Mouse (Mus musculus) neural tube, embryonic 13.5 days (tissue): ENCODE data around the gene Tmem63b. TPM values are rescaled to one million over a fixed set of nuclear protein-coding genes. Genes with fewer than 3 reads are reported as not detected.

ENCODE experiments used
- ATAC-seq: fragments of 200-750 bp; cut with Nextera tagmentation; 2 replicates; pipeline ENCODE4 v1.8.0; 2017; ENCODE audit warnings: low read depth, mild to moderate bottlenecking, moderate TSS enrichment, moderate library complexity
- H3K27ac ChIP-seq: fragments of 300-500 bp; sonication (generic); replicated peaks from 2 replicates; pipeline ENCODE4 v1.5.1; 2015; ENCODE audit warnings: moderate library complexity, mild to moderate bottlenecking, inconsistent platforms
- H3K27me3 ChIP-seq: fragments of 300-500 bp; sonication (generic); 2 replicates; pipeline ENCODE4 v1.6.1; 2015; ENCODE audit warnings: mild to moderate bottlenecking, inconsistent platforms
- H3K36me3 ChIP-seq: fragments of 300-500 bp; sonication (generic); 2 replicates; pipeline ENCODE4 v1.6.1; 2015; ENCODE audit warnings: mild to moderate bottlenecking, inconsistent platforms
- H3K4me1 ChIP-seq: fragments of 300-500 bp; sonication (generic); replicated peaks from 2 replicates; pipeline ENCODE4 v1.6.1; 2015; ENCODE audit warnings: inconsistent platforms
- H3K4me2 ChIP-seq: fragments of 300-500 bp; sonication (generic); 2 replicates; pipeline ENCODE4 v1.6.1; 2015; ENCODE audit warnings: inconsistent platforms, mild to moderate bottlenecking, moderate library complexity
- H3K4me3 ChIP-seq: fragments of 300-500 bp; sonication (generic); 2 replicates; pipeline ENCODE4 v1.5.1; 2015; ENCODE audit warnings: mild to moderate bottlenecking, inconsistent platforms
- H3K9ac ChIP-seq: fragments of 300-500 bp; sonication (generic); 2 replicates; pipeline ENCODE4 v1.6.1; 2015; ENCODE audit warnings: moderate library complexity, mild to moderate bottlenecking, inconsistent platforms
- H3K9me3 ChIP-seq: fragments of 300-500 bp; sonication (generic); 2 replicates; pipeline ENCODE4 v1.6.1; 2016; ENCODE audit warnings: inconsistent platforms
- WGBS: fragments of 180-500 bp; shearing (Covaris S2); methylation state at CpG from one replicate; pipeline ENCODE4 v1.1.7; 2015; 5-methylcytosine and 5-hydroxymethylcytosine counted together
- polyA plus RNA-seq: library from polyadenylated mRNA; unstranded; fragments of >200 nt; fragmentation: Nextera tagmentation; extraction: Ambion mirVana; gene quantifications from 2 replicates; pipeline ENCODE4 v1.2.1, GENCODE M21; 2015

The Tmem63b gene
- polyA plus RNA-seq, 1 experiment from 2014 or later: 127 TPM

DNA sequence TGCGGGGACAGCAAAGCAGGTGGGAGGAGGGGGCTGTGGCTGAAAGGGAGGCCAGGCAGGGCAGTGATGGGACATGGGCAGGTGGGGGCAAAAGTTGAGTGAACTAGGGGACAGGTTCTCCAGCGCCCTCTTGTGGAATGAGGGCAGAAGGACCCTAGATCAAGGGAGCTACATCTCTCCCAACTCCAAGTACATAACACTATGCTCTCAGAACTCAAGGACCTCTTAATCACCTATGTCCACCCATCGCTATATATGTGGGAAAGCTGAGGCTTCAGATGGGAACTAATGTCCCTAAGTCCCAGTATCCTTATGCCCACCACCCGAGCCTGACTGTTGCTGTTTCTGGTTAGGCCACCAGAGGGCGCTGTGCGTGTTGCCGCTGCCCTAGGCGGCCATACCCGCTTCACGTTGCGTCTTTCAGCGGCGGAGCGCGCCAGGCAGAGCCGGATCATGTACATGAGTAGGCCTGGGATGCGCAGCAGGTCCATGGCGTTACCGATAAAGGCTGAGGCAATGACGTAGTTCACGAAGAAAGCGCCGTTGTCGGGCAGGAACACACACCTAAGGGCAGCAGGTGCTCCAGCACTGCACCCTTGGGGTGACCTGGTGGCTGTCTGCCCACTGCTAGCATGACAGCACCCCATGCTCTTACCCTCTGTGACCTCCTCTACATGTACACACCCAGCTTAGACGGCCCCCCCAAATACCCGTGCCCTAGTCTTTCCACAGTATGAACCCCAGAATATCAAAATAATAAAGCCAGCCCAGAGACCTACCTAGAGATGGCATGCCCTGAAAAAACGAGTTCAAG lies 23.4 kb downstream of the Tmem63b start:
- peaks cover 80% of the 10 kb centered on the region for H3K36me3 ChIP-seq

DNA sequence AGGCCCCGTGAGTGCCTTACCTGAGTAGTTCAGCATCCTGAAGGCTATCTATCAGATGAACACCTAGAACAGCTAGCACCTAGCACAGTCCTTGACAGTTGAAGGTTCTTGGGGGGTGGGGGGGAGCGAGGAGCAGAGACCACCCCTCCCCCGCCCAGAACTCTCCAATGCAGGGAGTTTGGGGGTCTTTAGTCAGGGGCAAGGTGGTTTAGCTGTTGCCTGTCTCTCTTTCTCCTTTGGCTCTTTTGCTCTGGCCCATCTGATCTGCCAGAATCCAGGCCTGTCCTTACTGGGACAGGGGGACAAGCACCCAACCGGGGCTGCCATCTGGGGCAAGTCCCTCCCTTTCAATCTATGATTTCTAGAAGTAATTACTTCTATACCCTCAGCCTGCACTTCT lies 27.5 kb downstream of the Tmem63b start, which contains the start of gene Capn11:
Capn11 (minus strand) TSS at position 101 of the 400 bp plus-strand sequence.
- no peak for ATAC-seq
- Histone ChIP-seq H3K27me3 (no peaks in the 10 kb centered on the region), H3K27ac (no peak within 1 kb of the TSS), H3K4me3 (no peak within 1 kb of the TSS), H3K36me3 (peaks cover 41% of the 10 kb centered on the region), H3K4me2 (no peak within 1 kb of the TSS), H3K9me3 (no peaks in the 10 kb centered on the region), H3K4me1 (peaks cover 4% of the 10 kb centered on the region), H3K9ac (no peak within 1 kb of the TSS)
- WGBS: 87% methylated on average over 4 of the region's 4 CpGs

More for the DNA sequence above, 23.4 kb downstream of the Tmem63b start:
- no peak overlapping the region for H3K27ac ChIP-seq
- H3K4me2 ChIP-seq: peak overlapping the region; percentile 26
- H3K9me3 ChIP-seq: no peaks in the 10 kb centered on the region
- peaks cover 4% of the 10 kb centered on the region for H3K4me1 ChIP-seq
- no peak overlapping the region for H3K4me3 ChIP-seq
- peak; percentile 51 for ATAC-seq
- WGBS: 27% methylated on average over 27 of the region's 27 CpGs
- H3K27me3 ChIP-seq: no peaks in the 10 kb centered on the region
- peak overlapping the region; percentile 38 for H3K9ac ChIP-seq

DNA sequence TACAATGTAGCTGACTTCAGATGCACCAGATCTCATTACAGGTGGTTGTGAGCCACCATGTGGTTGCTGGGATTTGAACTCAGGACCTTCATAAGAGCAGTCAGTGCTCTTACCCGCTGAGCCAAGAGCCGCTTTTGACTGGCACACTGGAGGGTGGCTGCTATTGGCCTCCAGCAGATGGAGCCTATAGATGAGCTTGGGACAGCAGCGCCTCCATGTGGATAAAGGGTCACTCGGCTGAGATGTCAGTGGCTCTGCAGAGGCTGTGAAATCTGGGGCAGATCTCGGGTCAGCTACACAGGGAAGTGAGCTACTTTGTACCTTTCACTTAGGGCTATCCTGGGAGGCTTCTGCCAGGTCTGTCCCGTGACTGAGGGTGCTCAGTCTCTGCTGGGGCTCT lies 30.9 kb downstream of the Tmem63b start:
- H3K9me3 ChIP-seq: no peaks in the 10 kb centered on the region
- H3K27me3 ChIP-seq: no peaks in the 10 kb centered on the region
- ATAC-seq: no peak
- H3K4me3 ChIP-seq: no peak overlapping the region
- H3K36me3 ChIP-seq: peaks cover 8% of the 10 kb centered on the region
- 30% methylated on average over 6 of the region's 6 CpGs for WGBS
- H3K4me1 ChIP-seq: no peaks in the 10 kb centered on the region
- no peak overlapping the region for H3K4me2 ChIP-seq
- no peak overlapping the region for H3K9ac ChIP-seq
- no peak overlapping the region for H3K27ac ChIP-seq

DNA sequence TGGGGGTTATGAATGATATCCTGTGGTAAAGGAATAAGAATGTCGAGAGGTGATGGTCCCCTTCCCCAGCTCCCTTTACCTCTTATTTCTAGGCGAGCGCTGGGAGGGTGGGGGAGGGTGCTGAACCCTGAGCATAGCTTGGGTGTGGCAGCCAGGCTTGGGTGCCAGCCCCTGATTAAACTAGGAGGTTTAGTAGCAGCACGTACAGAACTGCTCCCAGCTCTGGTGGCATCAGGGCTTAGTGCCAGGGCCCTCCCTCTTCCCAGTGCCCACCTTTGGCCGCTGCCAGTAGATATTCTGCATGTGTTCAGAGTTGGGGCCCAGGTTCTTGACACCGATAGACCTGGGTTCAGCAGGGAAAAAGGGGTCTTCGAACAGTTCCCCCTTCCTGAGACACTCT lies 33.5 kb downstream of the Tmem63b start:
- WGBS: 76% methylated on average over 7 of the region's 7 CpGs
- Histone ChIP-seq H3K4me1 (no peaks in the 10 kb centered on the region), H3K4me2 (no peak overlapping the region), H3K4me3 (no peak overlapping the region), H3K36me3 (no peaks in the 10 kb centered on the region), H3K27me3 (no peaks in the 10 kb centered on the region), H3K9me3 (no peaks in the 10 kb centered on the region), H3K27ac (no peak overlapping the region), H3K9ac (no peak overlapping the region)
- ATAC-seq: no peak

DNA sequence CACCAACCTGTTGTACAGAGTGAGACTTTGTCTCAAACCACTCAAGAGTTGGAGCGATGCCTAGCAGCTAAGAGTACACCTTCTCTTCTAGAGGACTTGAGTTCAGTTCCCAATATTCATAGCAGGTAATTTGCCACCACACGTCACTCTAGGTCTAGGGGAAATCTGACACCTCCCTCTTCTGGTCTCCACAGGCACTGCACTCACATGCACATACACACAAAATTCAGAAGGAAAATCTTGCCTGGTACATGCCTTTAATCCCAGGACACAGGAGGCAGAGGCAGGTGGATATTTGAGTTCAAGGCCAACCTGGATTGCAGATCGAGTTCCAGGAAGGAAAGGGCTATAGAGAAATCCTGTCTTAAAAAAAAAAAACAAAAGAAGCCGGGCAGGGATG lies 42.5 kb downstream of the Tmem63b start:
- no peaks in the 10 kb centered on the region for H3K36me3 ChIP-seq
- WGBS: 95% methylated on average over 4 of the region's 4 CpGs
- ATAC-seq: no peak
- no peak overlapping the region for H3K27ac ChIP-seq
- no peaks in the 10 kb centered on the region for H3K27me3 ChIP-seq
- no peak overlapping the region for H3K9ac ChIP-seq
- no peak overlapping the region for H3K4me3 ChIP-seq
- peaks cover 4% of the 10 kb centered on the region; the same call in 1 of the 2 replicates for H3K4me1 ChIP-seq
- no peak overlapping the region for H3K4me2 ChIP-seq
- no peaks in the 10 kb centered on the region for H3K9me3 ChIP-seq

DNA sequence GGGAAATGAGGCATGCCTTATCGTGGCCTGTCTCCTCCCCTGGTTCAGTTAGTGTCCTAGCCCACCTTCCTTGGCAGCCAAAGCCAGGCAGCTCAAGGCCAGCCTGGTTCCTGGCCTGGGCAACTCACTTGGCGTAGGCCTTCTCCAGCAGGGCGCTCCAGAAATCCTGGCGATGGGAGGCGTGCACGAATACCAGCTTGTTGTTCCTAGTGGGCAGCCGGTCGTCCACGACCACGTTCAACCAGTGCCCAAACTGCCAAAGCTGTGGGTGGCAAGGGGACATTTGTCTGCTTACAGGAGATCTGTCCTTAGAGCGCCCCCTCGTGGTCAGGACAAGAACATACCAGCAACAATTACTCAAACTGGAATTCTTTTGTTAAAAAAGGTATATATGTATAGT lies 44.0 kb downstream of the Tmem63b start:
- no peak overlapping the region for H3K4me2 ChIP-seq
- no peak overlapping the region for H3K4me3 ChIP-seq
- no peaks in the 10 kb centered on the region for H3K27me3 ChIP-seq
- H3K27ac ChIP-seq: no peak overlapping the region
- WGBS: 21% methylated on average over 12 of the region's 12 CpGs
- H3K4me1 ChIP-seq: peaks cover 4% of the 10 kb centered on the region; the same call in 1 of the 2 replicates
- no peak overlapping the region for H3K9ac ChIP-seq
- peak; percentile 43; the same call in 1 of the 2 replicates for ATAC-seq
- no peaks in the 10 kb centered on the region for H3K36me3 ChIP-seq
- no peaks in the 10 kb centered on the region for H3K9me3 ChIP-seq

DNA sequence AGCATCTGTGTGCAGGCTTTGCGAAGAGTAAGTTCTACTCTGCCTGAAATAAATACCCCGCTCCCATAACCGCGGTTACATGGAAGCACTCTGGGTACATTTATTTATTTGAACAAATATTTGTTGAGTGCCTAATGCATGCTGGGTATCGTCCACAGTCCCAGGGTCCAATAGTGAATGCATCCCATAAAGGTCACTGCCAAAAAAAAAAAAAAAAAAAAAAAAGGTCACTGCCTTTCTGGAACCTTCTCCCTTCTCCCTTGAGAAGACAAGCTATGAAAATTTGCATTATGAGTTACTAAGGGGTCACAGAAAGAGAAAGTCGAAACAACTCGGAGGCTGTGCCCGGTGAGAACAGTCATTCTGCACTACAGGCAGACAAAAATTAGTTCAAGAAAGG lies 44.7 kb downstream of the Tmem63b start:
- Histone ChIP-seq H3K27ac (no peak overlapping the region), H3K9ac (no peak overlapping the region), H3K4me2 (no peak overlapping the region), H3K36me3 (no peaks in the 10 kb centered on the region), H3K27me3 (no peaks in the 10 kb centered on the region), H3K9me3 (no peaks in the 10 kb centered on the region), H3K4me3 (no peak overlapping the region), H3K4me1 (peaks cover 4% of the 10 kb centered on the region; the same call in 1 of the 2 replicates)
- WGBS: 88% methylated on average over 8 of the region's 8 CpGs
- ATAC-seq: no peak

DNA sequence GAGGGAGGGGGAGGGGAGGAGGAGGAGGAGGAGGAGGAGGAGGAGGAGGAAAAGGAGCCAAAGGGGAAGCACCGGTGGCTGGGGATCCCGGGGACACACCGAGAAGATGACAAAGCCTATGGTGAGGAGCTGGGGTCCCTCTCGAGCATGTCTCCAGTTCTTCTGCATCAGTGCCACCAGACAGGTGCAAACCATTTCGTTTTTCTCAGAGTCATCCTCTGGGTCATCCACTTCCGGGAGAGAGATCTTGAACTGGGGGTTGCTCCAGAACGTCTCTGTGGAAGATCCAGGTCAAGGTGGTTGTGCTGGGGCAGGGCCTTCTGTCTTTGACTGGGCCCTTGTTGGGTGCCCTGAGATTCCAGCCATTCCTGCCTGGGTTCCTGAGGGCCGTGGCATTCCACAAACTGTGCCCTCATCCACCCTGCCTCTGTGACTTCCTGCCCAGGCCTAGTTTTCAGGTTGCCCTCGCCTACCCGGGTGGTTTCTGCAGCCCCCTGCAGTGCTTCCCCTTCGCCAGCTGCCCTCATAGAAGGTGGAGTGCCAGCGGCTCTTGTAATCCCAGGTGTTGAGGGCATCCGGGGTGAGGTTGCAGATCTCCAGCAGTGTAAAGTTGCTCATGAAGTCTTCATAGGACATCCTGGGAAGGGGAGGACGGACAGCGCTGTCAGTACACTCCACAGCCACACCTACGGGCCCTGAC lies 48.0 kb downstream of the Tmem63b start:
- ATAC-seq: no peak
- Histone ChIP-seq H3K27ac (no peak overlapping the region), H3K9me3 (no peaks in the 10 kb centered on the region), H3K9ac (no peak overlapping the region), H3K4me3 (no peak overlapping the region), H3K36me3 (no peaks in the 10 kb centered on the region), H3K4me1 (peaks cover 4% of the 10 kb centered on the region; the same call in 1 of the 2 replicates), H3K27me3 (no peaks in the 10 kb centered on the region), H3K4me2 (no peak overlapping the region)
- WGBS: 81% methylated on average over 16 of the region's 16 CpGs

DNA sequence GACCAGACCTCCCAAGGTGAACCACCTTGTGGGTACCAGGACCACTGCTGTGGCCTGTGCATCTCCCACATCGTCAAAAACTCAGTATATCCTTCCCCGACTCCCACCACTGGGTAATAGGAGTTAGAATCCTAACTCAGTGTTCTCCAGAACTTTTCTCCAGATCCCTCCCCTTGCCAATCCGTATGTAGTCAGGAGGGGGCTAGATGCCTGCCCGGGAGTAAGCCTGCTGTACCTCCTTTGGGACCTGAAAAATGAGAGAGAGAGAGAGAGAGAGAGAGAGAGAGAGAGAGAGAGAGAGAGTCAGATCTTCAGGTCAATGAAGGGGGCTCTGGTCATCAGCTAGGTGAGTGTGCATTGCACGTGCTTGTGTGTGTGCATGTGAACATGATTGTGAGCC lies 52.7 kb downstream of the Tmem63b start:
- no peak overlapping the region for H3K4me3 ChIP-seq
- no peak for ATAC-seq

DNA sequence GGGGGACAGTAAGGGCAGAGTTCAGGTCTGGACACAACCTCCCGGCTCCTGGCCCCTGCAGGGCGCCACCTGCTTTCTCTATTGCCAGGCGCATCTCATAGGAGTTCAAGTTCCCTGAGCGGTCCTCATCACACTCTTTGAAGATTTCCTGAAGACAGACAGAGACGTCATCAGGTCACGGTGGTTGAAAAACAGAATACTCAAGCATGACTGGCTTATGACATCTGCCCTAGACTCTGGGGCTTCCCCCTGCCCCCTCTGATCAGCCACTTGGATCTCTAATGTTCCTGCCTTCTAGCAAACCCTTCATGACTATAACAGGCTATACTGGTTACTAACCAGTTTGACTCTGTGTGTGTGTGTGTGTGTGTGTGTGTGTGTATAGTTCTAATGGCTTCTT lies 54.8 kb downstream of the Tmem63b start:
- ATAC-seq: no peak
- Histone ChIP-seq H3K4me2 (no peak overlapping the region), H3K36me3 (no peaks in the 10 kb centered on the region), H3K4me3 (no peak overlapping the region), H3K4me1 (peaks cover 13% of the 10 kb centered on the region), H3K27me3 (no peaks in the 10 kb centered on the region), H3K27ac (no peak overlapping the region), H3K9me3 (no peaks in the 10 kb centered on the region), H3K9ac (no peak overlapping the region)
- WGBS: 81% methylated on average over 6 of the region's 6 CpGs

More for the DNA sequence above, 52.7 kb downstream of the Tmem63b start:
- Histone ChIP-seq H3K27ac (no peak overlapping the region), H3K36me3 (no peaks in the 10 kb centered on the region), H3K27me3 (no peaks in the 10 kb centered on the region), H3K4me1 (peaks cover 13% of the 10 kb centered on the region), H3K9me3 (no peaks in the 10 kb centered on the region), H3K4me2 (no peak overlapping the region), H3K9ac (no peak overlapping the region)
- 84% methylated on average over 5 of the region's 5 CpGs for WGBS

DNA sequence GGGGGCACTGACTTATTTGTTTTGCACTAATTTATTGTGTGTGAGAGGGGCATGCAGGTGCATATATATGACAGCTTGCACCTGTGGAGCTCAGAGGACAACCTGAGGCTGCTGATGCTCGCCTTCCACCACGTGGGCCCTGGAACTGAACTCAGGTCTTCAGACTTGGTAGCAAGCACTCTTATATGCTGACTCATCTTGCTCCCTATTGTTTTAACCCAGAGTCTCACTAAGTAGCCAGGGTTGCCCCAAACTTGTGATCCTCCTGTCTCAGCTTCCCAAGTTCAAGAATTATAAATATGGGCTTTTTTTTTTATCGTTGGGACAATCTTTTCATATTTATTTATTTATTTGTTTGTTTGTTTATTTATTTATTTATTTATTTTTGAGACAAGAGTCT lies 55.7 kb downstream of the Tmem63b start:
- peak overlapping the region; percentile 44 for H3K4me3 ChIP-seq
- H3K36me3 ChIP-seq: no peaks in the 10 kb centered on the region
- no peak for ATAC-seq
- H3K9me3 ChIP-seq: no peaks in the 10 kb centered on the region
- H3K9ac ChIP-seq: no peak overlapping the region
- peak overlapping the region; percentile 69 for H3K4me2 ChIP-seq
- H3K4me1 ChIP-seq: peaks cover 13% of the 10 kb centered on the region
- WGBS: 59% methylated on average over 3 of the region's 3 CpGs
- H3K27me3 ChIP-seq: no peaks in the 10 kb centered on the region
- H3K27ac ChIP-seq: peak overlapping the region; percentile 79

DNA sequence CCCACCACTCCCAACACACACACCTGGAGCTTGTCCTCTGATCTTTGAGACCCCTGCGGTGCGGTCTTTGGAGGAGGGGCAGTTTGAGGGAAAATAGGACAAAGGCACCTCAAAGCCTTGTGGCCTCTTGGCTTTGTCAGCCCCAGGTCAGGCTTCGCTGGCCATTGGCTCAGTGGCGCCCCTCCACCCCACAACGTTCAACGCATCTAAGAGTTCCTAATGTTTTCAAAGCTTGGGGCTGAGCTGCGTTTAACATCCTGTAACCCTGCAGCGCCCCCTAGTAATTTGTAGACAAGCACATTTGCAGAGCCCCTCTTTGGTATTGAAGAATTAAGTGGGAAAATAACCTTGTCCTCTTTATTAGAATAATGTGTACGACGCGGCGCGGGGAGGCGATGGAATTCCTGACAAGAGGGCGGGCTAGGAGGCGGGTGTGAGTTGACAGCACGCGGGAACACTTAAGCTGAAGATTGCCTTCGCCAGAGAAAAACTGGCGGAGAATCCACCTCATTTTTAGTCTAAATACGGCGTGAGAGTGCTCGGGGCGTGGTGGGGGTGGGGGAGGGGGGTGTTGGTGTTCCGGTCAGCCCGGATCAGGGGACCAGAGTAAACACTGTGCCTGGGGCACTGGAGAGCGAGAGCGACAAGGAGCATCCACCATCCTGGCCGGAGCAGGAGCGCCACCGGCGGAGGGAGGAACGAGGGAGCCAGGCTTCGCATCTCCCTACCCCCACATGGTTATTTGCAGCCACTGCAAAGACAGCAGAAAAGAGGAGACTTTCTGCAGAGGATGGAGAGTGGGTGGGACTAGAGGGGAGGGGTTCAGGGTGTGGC lies 56.6 kb downstream of the Tmem63b start:
- peaks cover 13% of the 10 kb centered on the region for H3K4me1 ChIP-seq
- H3K27ac ChIP-seq: peak overlapping the region; percentile 79
- no peaks in the 10 kb centered on the region for H3K9me3 ChIP-seq
- peak overlapping the region; percentile 44 for H3K4me3 ChIP-seq
- peak overlapping the region; percentile 74 for H3K9ac ChIP-seq
- peak overlapping the region; percentile 69 for H3K4me2 ChIP-seq
- no peaks in the 10 kb centered on the region for H3K27me3 ChIP-seq
- H3K36me3 ChIP-seq: no peaks in the 10 kb centered on the region
- ATAC-seq: peak; percentile 80
- WGBS: 3% methylated on average over 34 of the region's 34 CpGs
